Mouse (Mus musculus): ENCODE results near the gene Smchd1. TPM values are rescaled to one million over a fixed set of nuclear protein-coding genes. Genes with fewer than 3 reads are reported as not detected.

Smchd1 gene
- total RNA-seq (2021), result 10 to 100 TPM; 32.6 to 33.2 TPM

DNA sequence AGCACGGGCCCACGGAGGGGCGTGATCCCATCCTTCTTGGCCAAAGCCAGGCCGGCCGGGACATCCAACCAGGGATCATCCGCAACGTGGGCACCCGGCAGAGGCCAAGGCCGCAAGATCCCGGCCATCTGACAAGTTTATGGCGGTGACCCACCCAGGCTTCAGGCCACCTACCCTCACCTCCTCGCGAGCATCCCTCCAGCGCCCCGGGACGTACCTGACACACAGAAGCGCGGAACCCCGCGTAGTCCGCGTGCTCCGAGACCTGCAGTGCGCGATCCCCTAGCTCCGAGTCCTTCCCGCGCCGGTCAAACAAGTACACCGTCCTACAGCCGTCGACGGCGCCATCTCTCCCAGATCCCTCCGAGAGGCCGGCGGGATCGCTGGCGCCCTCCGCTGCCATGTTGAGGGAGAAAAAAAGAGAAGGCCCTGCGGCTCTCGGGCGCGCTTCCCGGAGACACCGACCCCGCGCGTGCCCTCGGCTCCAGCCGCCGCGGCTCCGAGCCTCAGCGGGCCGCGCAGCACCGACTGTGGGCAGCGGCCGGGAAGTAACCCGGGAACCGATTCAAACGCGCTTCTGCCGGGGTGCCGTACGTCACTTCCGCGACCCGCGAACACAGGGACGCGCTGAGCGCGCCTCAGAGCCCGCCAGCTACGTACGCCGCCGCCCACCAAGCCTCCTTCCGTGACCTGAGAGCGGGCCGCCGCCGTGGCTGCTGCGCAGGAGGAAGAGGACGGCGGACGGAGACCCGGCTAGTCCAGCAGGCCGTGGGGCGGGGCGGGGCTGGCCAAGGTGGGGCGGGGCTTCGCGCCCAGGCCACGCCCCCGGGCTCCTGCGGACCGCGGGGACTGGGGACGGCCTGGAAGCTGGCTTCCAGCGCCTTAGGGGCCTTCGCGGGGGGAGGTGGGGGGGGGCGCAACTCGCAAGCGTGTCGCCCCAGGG is at the start of gene Smchd1:
Gene Smchd1 (minus strand): TSS at position 582 of the 943 bp plus-strand sequence.
- intact Hi-C loops (cut with DNase I), result no loop called here

DNA sequence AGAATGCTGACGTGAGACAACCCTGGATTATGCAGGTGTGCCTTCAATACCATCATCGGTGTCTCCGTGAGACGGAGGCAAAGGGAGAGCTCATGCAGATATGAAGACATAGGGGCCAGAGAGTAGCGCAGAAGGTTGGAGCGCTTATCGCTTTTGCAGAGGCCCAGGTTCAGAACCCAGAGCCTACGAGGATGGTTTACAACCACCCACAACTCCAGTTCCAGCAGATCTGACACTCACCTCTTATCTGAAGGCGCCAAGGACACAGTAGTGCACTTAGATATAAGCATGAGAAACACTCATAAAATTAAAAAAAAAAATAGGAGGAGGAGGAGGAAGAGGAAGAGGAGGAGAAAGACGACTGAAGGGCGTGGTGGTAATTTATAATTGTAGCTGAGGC is 35.2 kb upstream of the Smchd1 start:
- DNase-seq (ENCODE audit: extremely low spot score in 1 of 2, low spot score in 2 of 2), result no peak
- intact Hi-C loops (cut with DNase I), result no loop called here

More for the DNA sequence above, at the start of gene Smchd1:
- DNase-seq (ENCODE audit: extremely low spot score in 1 of 2, low spot score in 2 of 2), result peak; percentile 89 to 96

DNA sequence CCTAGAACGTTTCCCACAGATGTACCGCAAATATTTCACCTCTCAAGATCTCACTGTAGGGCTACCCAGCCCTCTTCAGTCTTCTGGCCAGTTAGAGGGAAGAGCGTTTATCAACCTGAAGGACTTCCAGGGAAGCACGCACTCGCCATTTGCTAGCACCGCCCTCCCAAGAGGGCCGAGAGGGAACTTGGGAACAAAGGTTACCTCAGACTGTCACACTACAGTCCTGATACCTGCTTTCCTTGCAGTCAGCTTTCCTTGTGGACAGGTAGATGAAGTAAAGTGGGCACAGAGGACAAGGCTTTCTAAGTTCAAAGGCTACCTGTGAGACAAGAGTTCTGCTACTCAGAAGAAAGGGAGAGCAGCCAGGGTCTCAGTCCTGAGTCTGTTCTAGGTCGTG is 31.7 kb upstream of the Smchd1 start:
- DNase-seq (ENCODE audit: extremely low spot score in 1 of 2, low spot score in 2 of 2), result no peak
- intact Hi-C loops (cut with DNase I), result no loop called here

DNA sequence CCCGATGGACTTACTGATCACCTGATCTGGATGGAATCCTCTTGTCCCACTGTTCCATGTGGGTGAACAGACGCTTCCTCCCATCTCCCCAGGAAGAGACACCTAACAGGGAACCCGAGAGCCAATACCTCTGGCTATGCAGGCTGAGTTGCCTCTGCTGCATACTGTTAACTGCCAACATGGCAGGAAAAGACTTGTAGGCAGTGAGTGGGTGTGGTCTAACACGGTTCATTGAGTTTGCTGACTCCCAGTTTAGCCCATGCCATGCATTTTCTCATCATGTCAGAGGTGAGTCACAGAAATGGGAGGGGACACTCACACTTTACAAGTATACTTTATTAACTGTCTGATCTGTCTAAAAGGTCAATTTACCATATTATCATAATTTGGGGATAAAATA is 20.6 kb upstream of the Smchd1 start:
- no peak for DNase-seq (ENCODE audit: extremely low spot score in 1 of 2, low spot score in 2 of 2)
- intact Hi-C loops (cut with DNase I), result no loop called here

DNA sequence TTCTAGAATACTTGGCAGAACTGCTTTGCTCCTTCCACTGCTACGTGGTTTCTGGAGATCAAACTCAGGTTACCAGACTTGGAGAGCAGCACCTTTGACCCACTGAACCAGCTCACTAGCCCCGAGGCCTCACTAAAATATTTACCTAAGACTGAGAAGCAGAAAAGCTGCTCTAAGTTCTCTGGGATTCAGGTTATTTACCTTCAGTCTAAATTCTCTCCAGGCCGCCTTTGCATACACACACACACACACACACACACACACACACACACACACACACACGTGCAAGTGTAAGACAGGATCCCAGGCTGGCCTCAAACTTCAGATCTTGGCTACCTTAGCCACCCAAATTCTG is 16.2 kb upstream of the Smchd1 start:
- intact Hi-C loops (cut with DNase I), result no loop called here

DNA sequence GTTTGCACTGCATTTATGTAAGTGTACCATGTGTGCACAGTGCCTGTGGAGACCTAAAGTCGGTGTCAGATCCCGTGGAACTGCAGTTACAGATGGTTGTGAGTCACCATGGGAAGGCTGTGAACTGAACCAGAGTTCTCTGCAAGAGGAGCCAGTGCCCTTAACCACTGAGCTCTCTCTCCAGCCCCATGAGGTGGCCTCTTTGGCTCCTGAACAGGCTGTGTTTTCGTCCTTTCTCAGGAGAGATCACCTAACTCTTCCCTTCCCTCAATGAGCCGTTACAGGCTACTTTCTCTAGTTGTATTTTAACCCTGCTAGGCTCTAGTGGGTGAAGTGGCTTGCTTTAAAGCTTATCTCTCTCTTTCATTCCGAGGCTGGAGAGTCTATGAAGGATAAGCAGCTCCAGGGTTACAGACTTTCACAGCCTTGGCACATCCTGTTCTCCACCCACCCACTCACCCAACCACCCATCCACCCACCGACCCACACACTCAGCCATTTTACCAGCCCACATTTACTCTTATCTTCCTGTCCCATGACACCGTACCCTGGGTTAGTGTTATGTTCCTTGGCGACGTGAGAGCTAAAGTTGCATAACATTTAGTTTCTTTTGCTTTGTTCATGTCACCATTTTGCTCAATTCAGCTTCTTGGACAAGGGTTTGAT is 15.7 kb upstream of the Smchd1 start:
- intact Hi-C loops (cut with DNase I), result no loop called here
- DNase-seq (ENCODE audit: extremely low spot score in 1 of 2, low spot score in 2 of 2), result no peak

More for the DNA sequence above, 16.2 kb upstream of the Smchd1 start:
- DNase-seq (ENCODE audit: extremely low spot score in 1 of 2, low spot score in 2 of 2), result no peak

DNA sequence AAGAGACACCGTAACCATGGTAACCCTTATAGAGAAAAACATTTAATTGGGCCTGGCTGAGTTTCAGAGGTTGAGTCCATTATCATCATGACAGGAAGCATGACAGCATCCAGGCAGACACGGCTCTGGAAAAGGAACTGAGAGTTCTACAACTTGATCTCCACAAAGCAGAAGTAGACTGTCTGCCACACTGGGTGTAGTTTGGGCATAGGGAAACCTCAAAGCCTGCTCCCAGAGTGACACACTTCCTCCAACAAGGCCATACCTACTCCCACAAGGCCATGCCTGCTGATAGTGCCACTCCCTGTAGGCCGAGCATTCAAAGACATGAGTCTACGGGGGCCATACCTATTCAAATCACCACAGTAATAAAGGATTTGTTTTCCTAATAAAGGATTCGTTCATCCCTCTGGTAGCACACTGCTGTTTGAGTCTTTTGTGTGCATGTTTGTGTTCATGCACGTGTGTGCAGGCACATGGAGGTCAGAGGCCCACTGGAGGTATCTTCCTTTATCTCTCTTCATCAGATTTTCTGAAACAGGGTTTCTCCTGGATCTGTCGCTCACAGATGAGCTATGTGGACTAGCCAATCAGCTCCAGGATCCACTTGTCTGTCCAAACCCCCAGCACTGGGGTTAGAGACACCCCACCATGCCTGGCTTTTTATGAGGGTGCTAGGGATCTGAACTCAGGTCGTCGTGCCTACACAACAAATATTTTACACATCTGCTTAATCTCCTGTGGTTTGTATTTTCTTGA is 14.7 kb upstream of the Smchd1 start:
- intact Hi-C loops (cut with DNase I), result no loop called here
- DNase-seq (ENCODE audit: extremely low spot score in 1 of 2, low spot score in 2 of 2), result no peak

DNA sequence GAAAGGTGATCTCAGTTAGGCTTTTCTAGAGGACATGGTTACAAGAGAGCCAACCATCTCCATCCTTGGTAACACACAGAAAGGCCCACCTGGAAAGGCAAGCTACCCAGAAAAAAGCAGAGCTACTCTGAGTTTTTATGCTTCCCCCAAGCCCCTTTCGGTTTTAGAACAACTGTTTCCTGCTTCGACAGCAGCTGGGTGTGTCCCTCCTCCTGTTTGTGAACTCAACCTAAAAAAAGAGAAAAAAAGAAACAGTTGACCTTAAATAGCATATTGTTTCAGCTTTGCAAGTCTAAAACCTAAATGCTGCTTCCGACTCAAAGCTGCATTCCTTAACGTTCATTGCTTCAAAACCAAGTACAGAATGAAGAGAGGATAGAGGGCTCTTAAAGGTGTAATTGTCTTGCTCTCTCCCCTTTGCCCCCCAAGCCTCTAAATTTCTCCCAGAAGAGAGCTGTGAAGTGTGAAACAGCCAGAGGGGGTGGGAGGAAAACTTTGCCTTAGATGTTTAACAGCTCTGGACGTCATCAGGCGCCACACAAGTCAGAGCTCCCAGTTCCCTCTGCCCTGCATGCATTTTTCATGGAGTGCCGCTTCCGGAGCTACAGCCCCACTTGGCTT is 11.2 kb upstream of the Smchd1 start:
- peak in 1 of 2 experiments; percentile 31 for DNase-seq (ENCODE audit: extremely low spot score in 1 of 2, low spot score in 2 of 2)
- intact Hi-C loops (cut with DNase I), result no loop called here

DNA sequence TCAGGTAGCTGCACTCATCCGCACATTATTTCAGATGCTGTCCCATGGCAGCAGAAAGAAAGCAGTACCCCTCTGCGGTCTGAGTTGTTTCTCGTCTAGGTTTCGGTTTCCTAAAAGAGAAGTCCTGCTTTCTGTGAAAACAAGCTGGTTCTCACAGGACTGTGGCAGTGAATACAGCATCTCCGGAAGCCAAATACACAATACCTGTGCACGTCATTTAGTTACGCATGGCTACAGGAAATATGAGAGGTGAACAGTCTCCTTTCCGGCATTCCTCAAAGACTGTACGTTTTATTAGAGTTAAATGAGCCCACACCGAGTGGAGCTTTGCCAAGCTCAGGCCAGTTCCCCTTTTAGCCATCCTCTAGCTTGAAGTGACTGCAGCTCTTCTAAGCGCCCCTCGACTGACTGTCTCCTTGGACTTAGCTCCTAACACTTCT is 10.7 kb upstream of the Smchd1 start:
- DNase-seq (ENCODE audit: extremely low spot score in 1 of 2, low spot score in 2 of 2), result peak in 1 of 2 experiments; percentile 30
- intact Hi-C loops (cut with DNase I), result no loop called here

DNA sequence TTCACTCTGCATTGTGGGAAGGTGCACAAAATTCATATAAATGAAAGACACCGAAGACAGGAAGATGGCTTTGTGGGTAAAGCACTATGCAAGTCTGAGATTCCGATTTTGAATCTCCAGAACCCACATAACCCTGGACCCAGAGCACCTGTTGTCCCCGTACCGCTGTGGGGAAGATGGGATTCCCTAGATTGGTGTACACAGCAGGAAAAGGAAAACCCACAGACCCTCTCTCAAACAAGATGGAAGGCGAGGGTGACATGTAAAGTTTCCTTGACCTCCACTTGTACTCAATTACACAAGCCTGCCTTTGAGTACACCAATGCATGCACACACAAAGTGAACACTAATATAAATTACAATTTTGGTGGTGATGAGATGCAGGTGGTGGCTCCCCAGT is 9.6 kb upstream of the Smchd1 start:
- DNase-seq (ENCODE audit: extremely low spot score in 1 of 2, low spot score in 2 of 2), result no peak
- intact Hi-C loops (cut with DNase I), result no loop called here

DNA sequence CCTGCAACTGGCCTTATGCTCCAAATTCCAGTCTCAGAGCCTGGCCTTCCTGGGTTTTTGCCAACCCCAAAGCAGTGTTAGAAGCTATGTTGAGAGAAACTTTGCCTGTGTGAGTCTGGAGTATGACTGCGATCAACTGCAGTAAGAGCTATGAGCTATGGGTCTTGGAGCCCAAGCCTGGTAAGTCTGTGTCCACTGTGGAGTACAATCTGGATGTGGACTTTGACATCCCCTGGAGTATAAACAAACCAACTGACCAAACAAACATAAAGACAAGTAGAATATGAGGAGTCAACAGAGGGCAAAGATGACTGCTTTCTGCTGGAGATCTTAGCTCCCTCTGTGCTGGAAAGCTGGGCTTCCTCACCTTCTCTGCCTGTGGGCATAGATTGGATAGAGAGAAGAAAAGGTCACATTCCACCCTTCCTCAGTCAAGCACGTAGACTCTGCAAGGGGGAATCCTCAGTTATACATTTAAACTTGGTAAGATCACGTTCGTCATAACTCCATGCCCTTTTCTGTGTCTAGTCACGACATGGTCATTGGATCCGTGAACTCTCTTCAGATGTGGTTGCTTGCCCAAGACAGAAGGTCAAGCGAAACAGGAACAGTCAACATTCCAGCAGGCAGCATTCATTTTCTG is 8.4 kb upstream of the Smchd1 start:
- no peak for DNase-seq (ENCODE audit: extremely low spot score in 1 of 2, low spot score in 2 of 2)
- intact Hi-C loops (cut with DNase I), result no loop called here

DNA sequence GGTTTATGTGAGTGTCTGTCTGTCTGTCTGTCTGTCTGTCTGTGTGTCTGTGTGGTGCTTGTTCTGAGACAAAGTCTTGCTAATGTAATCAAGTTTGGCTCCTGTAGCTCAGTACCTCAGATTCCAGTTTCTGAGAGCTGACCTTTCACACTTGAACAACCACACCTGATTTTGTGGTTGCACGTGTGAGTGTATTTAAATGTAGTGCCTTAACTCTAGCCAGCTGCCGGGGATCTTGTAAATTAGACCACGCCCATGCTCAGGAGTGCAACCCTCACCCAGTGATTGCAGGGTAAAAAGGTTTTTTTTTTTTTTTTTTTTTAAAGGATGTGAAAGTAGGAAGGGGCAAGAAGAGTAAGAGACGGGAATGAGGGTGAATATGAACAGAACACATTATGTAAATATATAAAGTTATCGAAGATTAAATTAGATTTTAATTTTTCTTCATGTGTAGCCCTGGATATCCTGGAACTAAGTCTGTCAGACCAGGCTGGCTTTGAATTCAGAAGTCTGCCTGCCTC is 4.3 kb upstream of the Smchd1 start:
- DNase-seq (ENCODE audit: extremely low spot score in 1 of 2, low spot score in 2 of 2), result no peak
- intact Hi-C loops (cut with DNase I), result no loop called here

DNA sequence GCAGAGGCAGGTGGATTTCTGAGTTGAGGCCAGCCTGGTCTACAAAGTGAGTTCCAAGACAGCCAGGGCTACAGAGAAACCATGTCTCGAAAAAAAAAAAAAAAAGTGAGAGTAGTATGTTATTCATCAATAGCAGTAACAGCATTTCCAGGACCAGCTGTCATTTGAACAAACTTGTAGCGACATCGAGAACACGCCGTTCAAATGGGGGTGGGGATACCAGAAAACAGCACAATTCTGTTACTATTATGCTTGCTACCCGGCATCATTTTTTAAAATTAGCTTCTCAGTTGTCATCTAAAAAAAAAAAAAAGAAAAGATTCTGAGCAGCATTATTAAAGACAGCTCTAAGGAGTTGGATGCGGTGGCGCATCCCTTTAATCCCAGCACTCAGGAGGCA is 2.3 kb upstream of the Smchd1 start:
- DNase-seq (ENCODE audit: extremely low spot score in 1 of 2, low spot score in 2 of 2), result no peak
- intact Hi-C loops (cut with DNase I), result no loop called here

DNA sequence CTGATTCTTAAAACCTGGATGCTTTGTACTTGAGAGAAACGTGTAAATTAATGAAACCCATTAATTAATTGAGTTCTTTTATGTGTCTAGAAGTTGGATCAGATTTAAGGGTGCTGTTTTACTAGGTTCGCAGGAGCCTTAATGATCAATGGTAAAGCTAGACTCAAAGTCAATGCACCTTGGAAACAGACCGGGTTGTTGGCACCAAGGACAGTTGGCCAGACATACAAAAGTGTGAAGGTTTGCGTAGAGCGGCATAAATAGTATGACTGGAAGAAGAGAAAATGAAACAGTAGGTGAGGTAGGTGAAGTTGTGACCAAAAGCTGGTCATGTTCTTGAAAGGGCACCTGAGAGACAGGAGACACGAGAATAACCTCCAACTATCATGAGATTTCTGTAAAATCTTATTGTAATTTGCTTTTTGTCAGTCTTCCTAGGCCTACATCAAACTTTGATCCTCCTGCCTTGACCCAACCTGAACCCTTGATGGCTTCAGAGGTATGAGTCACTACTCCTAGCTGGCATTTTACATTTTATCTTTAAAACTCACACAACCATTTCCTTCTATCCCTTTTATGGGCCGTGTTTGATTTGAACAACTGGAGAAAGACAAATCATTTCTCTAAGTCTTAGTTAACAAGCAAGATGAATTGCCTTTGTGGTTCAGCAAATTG is 1.3 kb upstream of the Smchd1 start:
- intact Hi-C loops (cut with DNase I), result no loop called here

DNA sequence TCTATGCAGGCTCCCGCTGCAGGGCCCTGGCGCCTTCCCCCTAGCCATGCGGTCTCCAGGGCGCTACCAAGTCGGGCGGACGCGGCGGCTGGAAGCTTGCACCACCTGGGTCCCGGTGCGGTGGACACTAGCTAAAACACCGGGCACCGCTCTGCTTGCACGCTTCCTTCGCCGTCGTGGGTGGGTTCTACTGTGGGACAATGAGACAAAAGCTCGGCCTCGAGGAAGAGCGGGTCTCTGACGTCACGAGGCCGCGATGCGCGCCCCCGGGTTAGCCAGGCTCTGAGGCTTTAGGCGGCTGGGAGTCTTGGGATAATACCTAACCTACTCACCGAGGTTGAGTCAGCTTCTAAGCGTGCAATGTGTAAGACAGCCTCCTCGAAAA is 554 bp upstream of the Smchd1 start:
- peak; percentile 66 to 84 for DNase-seq (ENCODE audit: extremely low spot score in 1 of 2, low spot score in 2 of 2)
- intact Hi-C loops (cut with DNase I), result no loop called here

More for the DNA sequence above, 1.3 kb upstream of the Smchd1 start:
- no peak for DNase-seq (ENCODE audit: extremely low spot score in 1 of 2, low spot score in 2 of 2)

DNA sequence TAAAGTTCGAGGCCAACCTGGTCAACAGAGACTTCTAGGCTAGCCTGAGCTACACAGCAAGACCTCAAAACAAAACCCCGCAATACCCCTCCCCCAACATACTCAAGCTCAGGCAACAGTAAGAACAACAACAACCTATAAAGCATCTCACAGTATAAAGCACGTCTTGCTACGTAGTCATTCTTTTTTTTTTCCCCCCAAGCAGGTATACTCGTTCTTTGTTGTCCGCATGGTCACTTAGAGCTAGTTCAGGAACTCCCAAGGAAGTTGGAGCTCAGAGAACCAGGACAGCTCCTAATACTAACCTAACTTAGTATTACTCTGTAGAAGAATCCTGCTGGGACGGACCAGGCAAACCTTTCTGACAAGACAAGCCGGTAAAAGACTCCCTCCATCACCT is 1.0 kb downstream of the Smchd1 start:
- no peak for DNase-seq (ENCODE audit: extremely low spot score in 1 of 2, low spot score in 2 of 2)
- intact Hi-C loops (cut with DNase I), result no loop called here

DNA sequence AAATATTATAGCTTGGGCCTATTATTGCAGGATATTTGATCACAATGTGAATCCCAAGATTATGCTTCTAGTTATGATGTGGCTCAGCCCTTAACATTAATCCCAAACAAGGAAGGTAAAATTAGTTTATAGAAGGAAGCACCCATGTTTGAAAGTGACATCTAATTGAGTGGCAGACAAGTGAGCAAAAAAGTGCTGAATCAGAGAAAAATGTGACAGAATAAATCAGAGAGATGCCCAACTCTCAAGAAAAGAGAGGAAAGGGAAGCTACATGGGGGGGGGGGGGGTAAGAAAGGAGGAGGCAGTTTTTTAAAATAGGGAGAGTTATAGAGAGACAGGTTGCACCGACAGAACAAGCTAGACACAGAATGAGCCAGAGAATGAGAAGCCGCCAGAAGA is 3.9 kb downstream of the Smchd1 start:
- no peak for DNase-seq (ENCODE audit: extremely low spot score in 1 of 2, low spot score in 2 of 2)
- intact Hi-C loops (cut with DNase I), result no loop called here

DNA sequence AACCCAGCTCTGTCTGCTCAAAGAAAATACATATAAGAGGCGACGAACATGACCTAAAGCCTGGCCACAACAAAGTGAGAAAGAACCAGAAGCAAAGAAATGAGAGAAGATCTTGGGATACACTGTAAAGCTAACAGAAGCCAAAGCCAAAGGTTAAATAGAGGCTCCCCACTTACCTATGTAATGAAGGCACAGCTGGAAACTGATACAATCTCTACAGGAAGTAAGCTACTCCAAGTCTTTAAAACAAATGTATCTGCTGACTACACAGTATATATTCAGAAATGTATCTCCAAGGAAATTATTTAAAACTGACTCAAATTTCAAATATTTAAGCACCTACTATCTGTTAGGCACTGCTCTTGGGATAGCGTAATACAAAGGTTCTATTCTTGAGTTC is 14.8 kb downstream of the Smchd1 start:
- DNase-seq (ENCODE audit: extremely low spot score in 1 of 2, low spot score in 2 of 2), result no peak
- intact Hi-C loops (cut with DNase I), result no loop called here

Data from left cerebral cortex, postnatal 10 days (tissue).